Mouse (Mus musculus): Measurements from ENCODE around the gene Spsb3.
A peak's percentile ranks its signal among the peaks of the same experiment; 100 is the strongest.

Gene Spsb3

GRCm38 (mm10) chr17:24874405-24874745, 12.1 kb upstream of the Spsb3 start:
- no peak for DNase-seq (ENCODE audit: low spot score)

GRCm38 (mm10) chr17:24874989-24875388, 11.5 kb upstream of the Spsb3 start:
- DNase-seq (ENCODE audit: low spot score) = no peak

GRCm38 (mm10) chr17:24877336-24878116, 8.9 kb upstream of the Spsb3 start:
- DNase-seq (ENCODE audit: low spot score) = no peak

GRCm38 (mm10) chr17:24878117-24878397, 8.4 kb upstream of the Spsb3 start:
- no peak for DNase-seq (ENCODE audit: low spot score)

- no peak for DNase-seq (ENCODE audit: low spot score)
These were observed 7.9 kb upstream of the Spsb3 start for GRCm38 (mm10) chr17:24878531-24878930.

GRCm38 (mm10) chr17:24881738-24882440, 4.6 kb upstream of the Spsb3 start:
- DNase-seq (ENCODE audit: low spot score) = no peak

- no peak for DNase-seq (ENCODE audit: low spot score)
These were observed 2.1 kb upstream of the Spsb3 start for GRCm38 (mm10) chr17:24884391-24884790.

DNA sequence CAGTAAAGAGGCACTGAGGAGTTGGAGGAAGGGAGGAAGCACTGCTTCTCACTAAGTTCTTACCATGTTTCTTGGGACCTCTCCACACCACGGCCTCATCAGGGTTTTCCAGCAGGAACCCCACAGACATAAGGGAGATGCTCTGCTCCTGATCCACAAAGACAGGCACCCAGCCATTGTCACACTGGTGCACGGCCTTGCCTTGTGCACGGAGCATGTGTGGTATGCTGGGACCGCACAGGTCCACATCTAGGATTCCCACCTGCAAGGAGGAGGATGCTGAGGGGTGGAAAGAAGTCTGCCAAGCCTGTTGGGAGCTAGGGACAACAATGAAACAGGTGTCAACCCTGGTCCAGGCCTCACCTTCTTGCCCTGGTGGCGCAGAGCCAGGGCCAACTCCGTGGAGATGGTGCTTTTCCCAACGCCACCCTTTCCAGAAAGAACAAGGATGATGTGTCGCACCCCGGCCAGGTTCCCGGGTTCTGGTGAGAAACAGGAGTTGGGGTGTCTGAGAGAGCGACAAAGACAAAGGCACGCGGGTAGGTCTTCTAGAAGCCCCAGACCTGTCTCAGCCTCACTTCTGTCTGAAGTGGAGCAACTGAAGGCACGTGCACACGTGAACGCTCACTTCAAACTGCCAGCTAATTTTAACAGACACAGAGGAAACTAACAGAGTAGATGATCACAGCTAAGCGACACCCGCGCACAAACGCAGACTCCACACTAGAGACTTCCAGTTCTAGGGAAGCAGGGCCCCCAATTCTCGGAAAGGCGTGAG, 898 bp upstream of the Spsb3 start:
- DNase-seq (ENCODE audit: low spot score) = no peak

DNA sequence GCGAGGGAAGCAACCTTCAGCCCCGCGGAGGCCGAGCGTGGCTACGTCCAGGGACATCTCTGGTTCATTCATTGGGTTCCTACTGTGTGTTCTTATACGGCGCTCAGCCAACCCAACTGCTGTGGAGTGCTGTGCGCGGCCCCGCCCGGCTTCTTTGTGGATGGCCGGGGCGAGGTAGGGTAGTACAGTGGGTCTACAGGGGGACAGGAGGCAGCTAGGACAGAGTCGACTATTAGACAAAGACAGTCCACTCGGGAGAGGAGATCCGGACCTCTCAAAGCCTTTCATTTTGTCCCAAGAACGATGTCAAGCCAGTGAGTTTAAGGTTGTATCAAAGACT, 459 bp downstream of the Spsb3 start:
- no peak for DNase-seq (ENCODE audit: low spot score)

- DNase-seq (ENCODE audit: low spot score) = no peak
These were observed 1.0 kb downstream of the Spsb3 start for GRCm38 (mm10) chr17:24887291-24888080.

DNA sequence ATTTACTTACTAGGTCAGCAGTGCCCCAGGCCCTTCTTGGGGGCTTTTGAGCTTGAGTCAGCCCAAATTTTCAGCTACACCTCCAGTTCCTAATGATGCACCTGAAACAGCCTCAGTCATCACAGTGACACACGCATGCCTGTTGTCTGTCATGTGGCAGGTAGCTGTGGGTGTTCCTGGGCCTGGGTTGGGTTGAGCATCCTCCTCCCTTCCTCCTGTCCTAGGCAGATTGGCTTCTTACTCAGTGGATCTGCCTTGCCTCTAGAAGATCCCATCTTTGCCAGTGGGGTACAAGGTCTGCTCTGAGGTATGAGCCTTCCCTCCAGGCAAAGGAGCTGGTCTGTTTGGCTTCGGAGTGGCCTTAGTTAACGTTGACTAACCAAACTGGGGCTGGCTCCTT, 2.4 kb downstream of the Spsb3 start:
- DNase-seq (ENCODE audit: low spot score) = no peak

- no peak for DNase-seq (ENCODE audit: low spot score)
These were observed 4.0 kb downstream of the Spsb3 start for GRCm38 (mm10) chr17:24890151-24891092.

DNA sequence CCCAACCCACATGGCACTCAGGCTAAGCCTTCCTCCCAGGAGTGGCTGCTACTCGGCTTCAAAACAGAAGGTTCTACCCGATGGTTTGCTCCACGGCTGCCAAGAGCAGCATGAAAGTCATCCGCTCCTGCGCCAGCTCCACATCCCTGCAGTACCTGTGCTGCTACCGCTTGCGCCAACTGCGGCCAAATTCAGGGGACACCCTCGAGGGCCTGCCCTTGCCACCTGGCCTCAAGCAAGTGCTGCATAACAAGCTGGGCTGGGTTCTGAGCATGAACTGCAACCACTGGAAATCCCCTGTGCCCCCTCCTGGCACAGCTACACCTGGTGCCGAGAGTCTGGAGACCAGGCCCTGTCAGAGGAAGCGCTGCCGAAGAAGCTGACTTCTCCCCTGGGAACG, 4.9 kb downstream of the Spsb3 start:
- no peak for DNase-seq (ENCODE audit: low spot score)

DNA sequence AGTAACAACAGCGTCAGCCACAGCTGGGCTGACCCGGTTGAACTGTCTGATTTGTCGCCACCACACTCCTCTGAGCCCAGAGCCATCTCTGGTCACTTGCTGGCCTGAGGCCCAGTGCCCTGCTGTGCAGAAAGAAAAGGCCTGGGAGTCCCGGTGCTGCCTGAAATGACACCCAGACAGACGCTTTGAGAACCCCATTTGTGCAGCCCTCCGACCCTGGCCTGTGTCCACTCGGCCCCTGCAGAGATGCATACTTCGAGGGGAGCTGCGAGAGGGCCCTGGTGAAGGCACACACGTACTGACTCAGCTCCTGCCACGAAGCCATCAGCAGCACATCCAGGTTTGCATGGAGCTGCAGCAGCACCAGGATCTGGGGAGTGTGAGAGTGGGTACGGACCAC, 6.3 kb downstream of the Spsb3 start:
- no peak for DNase-seq (ENCODE audit: low spot score)

- DNase-seq (ENCODE audit: low spot score) = no peak
These were observed 6.8 kb downstream of the Spsb3 start for GRCm38 (mm10) chr17:24893276-24893675.

- no peak for DNase-seq (ENCODE audit: low spot score)
These were observed 7.9 kb downstream of the Spsb3 start for GRCm38 (mm10) chr17:24894061-24894994.

DNA sequence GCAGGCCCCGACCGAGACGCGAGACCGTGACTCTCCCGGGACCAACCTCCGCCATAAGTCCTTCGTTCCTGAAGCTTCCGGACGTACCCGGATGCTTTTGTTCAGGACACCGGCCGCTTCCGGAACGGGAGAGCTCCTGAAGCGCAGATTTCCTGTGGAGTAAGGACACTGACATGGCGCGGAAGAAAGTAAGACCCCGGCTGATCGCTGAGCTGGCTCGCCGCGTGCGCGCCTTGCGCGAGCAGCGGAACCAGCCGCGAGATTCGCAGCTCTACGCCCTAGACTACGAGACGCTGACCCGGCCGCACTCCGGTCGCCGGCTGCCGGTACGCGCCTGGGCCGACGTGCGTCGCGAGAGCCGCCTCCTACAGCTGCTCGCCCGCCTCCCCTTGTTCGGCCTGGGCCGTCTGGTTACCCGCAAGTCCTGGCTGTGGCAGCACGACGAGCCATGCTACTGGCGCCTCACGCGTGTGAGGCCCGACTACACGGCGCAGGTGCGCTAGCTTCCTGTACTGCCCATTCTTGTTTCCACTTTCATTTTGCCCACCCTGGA, 8.6 kb downstream of the Spsb3 start, which contains the start of the genes Eme2 and Mrps34:
Eme2 (minus strand) TSS at position 93 of the 553 bp plus-strand sequence.
Mrps34 (plus strand) TSS at position 122 of the 553 bp plus-strand sequence.
- peak; percentile 71 for DNase-seq (ENCODE audit: low spot score)

DNA sequence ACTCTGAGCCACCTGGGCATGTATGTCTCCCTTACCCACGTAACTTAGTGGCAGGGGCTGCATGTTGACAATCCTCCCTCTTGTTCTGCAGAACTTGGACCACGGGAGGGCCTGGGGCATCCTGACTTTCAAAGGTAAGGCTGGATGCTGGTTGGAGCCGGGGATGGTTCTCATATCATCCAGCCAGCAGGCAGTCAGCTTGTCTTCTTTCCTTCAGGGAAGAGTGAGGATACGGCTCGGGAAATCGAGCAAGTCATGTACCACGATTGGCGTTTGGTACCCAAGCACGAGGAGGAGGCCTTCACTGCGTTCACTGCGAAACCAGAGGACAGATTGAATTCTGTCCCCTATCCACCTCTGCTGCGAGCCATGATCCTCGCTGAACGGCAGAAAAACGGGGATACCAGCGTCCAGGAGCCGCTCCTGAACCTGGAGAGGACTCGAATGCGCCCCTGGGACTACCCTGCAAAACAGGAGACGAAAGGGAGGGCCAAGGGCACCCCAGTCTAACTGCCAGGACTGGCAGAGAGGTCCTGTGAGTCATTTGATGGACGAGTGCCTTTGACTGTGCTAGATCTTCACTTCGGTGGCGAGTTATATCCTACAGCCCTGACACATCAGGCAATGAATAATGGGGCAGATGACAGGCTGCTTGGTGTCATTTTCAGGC, 9.3 kb downstream of the Spsb3 start:
- no peak for DNase-seq (ENCODE audit: low spot score)
